Mouse (Mus musculus) spleen, adult 2 months (tissue): ENCODE results near the gene Uqcr11. TPM values are rescaled to one million over a fixed set of nuclear protein-coding genes. Genes with fewer than 3 reads are reported as not detected.

ENCODE experiments used
- DNase-seq, 2 experiments: peaks; one replicate each; pipeline versions ENCODE4 v3.0.0 to v3.0.0-alpha.2; 2012 to 2021; ENCODE audit warnings: low spot score in 2 of 2, low read depth in 1 of 2
- H3K27ac ChIP-seq: fragments of 200-500 bp; 2 replicates; pipeline ENCODE4 v1.5.1; 2012; ENCODE audit warnings: low read length, inconsistent platforms; ENCODE audit not compliant: insufficient read depth
- H3K27me3 ChIP-seq: fragments of 200-500 bp; 2 replicates; pipeline ENCODE4 v1.6.1; 2012; ENCODE audit warnings: mild to moderate bottlenecking, moderate library complexity, low read length, inconsistent platforms; ENCODE audit not compliant: control insufficient read depth, insufficient read depth
- H3K36me3 ChIP-seq: fragments of 200-500 bp; 2 replicates; pipeline ENCODE4 v1.6.1; 2012; ENCODE audit warnings: mild to moderate bottlenecking, low read length, inconsistent platforms; ENCODE audit not compliant: control insufficient read depth, insufficient read depth
- H3K4me1 ChIP-seq: fragments of 200-500 bp; 2 replicates; pipeline ENCODE4 v1.6.1; 2011; ENCODE audit warnings: inconsistent platforms; ENCODE audit not compliant: control insufficient read depth, insufficient read depth, insufficient read length
- H3K4me3 ChIP-seq: fragments of 200-500 bp; 2 replicates; pipeline ENCODE4 v1.5.1; 2011; ENCODE audit warnings: mild to moderate bottlenecking, inconsistent platforms; ENCODE audit not compliant: insufficient read depth, insufficient read length; ENCODE audit errors: extremely low read depth
- CTCF ChIP-seq: fragments of 200-500 bp; IDR thresholded peaks from 2 replicates; pipeline ENCODE4 v1.5.1; 2011; ENCODE audit warnings: mild to moderate bottlenecking, inconsistent platforms; ENCODE audit not compliant: insufficient read depth, insufficient read length, insufficient replicate concordance; ENCODE audit errors: extremely low read depth
- POLR2A ChIP-seq: fragments of 200-500 bp; IDR thresholded peaks from 2 replicates; pipeline ENCODE4 v1.6.1; 2011; ENCODE audit warnings: low read depth, low read length, inconsistent platforms
- WGBS: fragments of 180-500 bp; shearing (Covaris S2); methylation state at CpG from one replicate; pipeline ENCODE4 v1.1.7; 2018; 5-methylcytosine and 5-hydroxymethylcytosine counted together
- polyA plus RNA-seq: library from polyadenylated mRNA; depleted of rRNA; stranded (reverse); fragments of >200 nt; gene quantifications from 2 replicates; pipeline ENCODE4 v1.2.3, GENCODE M21; 2012

The Uqcr11 gene
- polyA plus RNA-seq, 1 experiment, result 399 TPM

DNA sequence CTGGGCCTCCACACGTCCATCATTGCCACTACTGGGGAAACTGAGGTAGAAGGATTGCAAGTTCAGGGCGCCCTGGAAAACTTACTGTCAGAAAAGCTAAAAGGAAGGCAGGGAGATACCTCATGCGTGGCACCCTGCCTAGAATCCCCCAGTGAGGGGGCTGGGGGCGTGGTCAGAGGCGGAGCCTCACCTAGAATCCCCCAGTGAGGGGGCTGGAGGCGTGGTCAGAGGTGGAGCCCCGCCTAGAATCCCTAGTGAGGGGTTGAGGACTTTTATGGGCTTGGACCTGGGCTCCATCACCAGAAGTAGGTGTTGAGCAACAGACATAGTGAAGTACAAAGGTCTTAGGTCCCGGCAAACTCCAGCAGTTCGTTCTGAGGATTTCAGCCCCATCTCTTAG lies 29.6 kb upstream of the Uqcr11 start:
- TF ChIP-seq POLR2A (no peak), CTCF (no peak)
- Histone ChIP-seq H3K4me3 (no peak overlapping the region), H3K4me1 (peaks cover 11% of the 10 kb centered on the region; the same call in 1 of the 2 replicates), H3K27me3 (no peaks in the 10 kb centered on the region), H3K27ac (no peak overlapping the region), H3K36me3 (no peaks in the 10 kb centered on the region)
- 39% methylated on average over 9 of the region's 9 CpGs for WGBS
- DNase-seq, result no peak

- Histone ChIP-seq H3K27me3 (no peaks in the 10 kb centered on the region), H3K4me3 (no peak overlapping the region), H3K36me3 (peaks cover 2% of the 10 kb centered on the region; the same call in 1 of the 2 replicates), H3K27ac (no peak overlapping the region), H3K4me1 (peaks cover 16% of the 10 kb centered on the region; the same call in 1 of the 2 replicates)
- DNase-seq, result no peak
- 26% methylated on average over 7 of the region's 7 CpGs for WGBS
- no peak for TF ChIP-seq CTCF
- no peak for TF ChIP-seq POLR2A
Measured at GRCm38 (mm10) chr10:80435764-80436163, 29.1 kb upstream of the Uqcr11 start.

GRCm38 (mm10) chr10:80434823-80435222 lies 28.2 kb upstream of the Uqcr11 start:
- no peak overlapping the region for H3K4me3 ChIP-seq
- DNase-seq, result no peak
- WGBS, result 68% methylated on average over 3 of the region's 3 CpGs
- no peak overlapping the region for H3K27ac ChIP-seq
- H3K36me3 ChIP-seq, result peaks cover 7% of the 10 kb centered on the region
- H3K27me3 ChIP-seq, result no peaks in the 10 kb centered on the region
- TF ChIP-seq POLR2A (no peak), CTCF (no peak)
- peaks cover 25% of the 10 kb centered on the region; the same call in 1 of the 2 replicates for H3K4me1 ChIP-seq

GRCm38 (mm10) chr10:80434233-80434592 lies 27.6 kb upstream of the Uqcr11 start:
- peak overlapping the region; percentile 6; the same call in 1 of the 2 replicates for H3K4me3 ChIP-seq
- no peaks in the 10 kb centered on the region for H3K27me3 ChIP-seq
- TF ChIP-seq CTCF (no peak), POLR2A (no peak)
- 14% methylated on average over 8 of the region's 8 CpGs for WGBS
- H3K36me3 ChIP-seq, result peaks cover 10% of the 10 kb centered on the region
- no peak for DNase-seq
- peak overlapping the region; percentile 36 for H3K27ac ChIP-seq
- peaks cover 28% of the 10 kb centered on the region; the same call in 1 of the 2 replicates for H3K4me1 ChIP-seq

- WGBS, result under 1% methylated on average over 54 of the region's 61 CpGs
- Histone ChIP-seq H3K27ac (peak within 1 kb of the TSS; percentile 98), H3K27me3 (no peaks in the 10 kb centered on the region), H3K4me1 (peaks cover 31% of the 10 kb centered on the region; the same call in 1 of the 2 replicates), H3K4me3 (peak within 1 kb of the TSS; percentile 89), H3K36me3 (peaks cover 13% of the 10 kb centered on the region)
- TF ChIP-seq CTCF (no peak), POLR2A (peak; percentile 48; the same call in 1 of the 2 replicates)
- DNase-seq, result peak; percentile 90 to 98
Measured at GRCm38 (mm10) chr10:80433513-80434232, 27.0 kb upstream of the Uqcr11 start, which contains the start of gene Tcf3. Tcf3 (minus strand) TSS chr10:80433647.

DNA sequence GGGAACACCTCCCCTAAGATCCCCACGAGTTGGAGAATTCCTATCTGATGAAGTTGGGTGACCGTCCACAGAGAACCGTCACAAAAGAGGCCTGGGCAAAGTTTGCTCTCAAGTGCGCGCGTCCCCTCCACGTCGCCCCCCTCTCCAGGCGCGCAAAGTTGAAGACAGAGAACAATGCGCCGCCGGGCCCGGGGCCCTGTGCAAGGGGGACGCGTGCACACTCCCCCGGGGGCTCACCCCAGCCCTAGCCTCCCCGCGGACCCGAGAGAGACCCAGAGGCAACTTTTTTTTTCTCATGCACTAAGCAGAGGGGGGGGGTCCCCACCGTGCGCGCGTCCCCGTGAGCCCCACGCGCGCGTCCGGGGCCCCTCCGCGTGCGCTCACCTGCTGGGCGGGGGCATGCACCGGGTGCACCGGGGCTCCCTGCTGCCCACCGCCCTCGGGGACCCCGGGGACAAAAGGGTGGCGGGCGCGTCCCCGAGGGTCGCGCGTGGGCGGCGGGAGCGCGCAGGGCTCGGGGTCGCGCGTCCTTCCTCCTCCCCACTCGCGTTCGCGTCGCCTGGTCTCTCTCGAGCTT lies 26.4 kb upstream of the Uqcr11 start:
- under 1% methylated on average over 60 of the region's 60 CpGs for WGBS
- Histone ChIP-seq H3K4me3 (peak overlapping the region; percentile 89), H3K27me3 (no peaks in the 10 kb centered on the region), H3K27ac (peak overlapping the region; percentile 98), H3K36me3 (peaks cover 14% of the 10 kb centered on the region), H3K4me1 (peaks cover 31% of the 10 kb centered on the region; the same call in 1 of the 2 replicates)
- no peak for TF ChIP-seq POLR2A
- TF ChIP-seq CTCF, result no peak
- no peak for DNase-seq

GRCm38 (mm10) chr10:80432387-80432785 lies 25.8 kb upstream of the Uqcr11 start:
- Histone ChIP-seq H3K27ac (peak overlapping the region; percentile 98), H3K4me3 (peak overlapping the region; percentile 89), H3K36me3 (peaks cover 17% of the 10 kb centered on the region), H3K4me1 (peaks cover 31% of the 10 kb centered on the region; the same call in 1 of the 2 replicates), H3K27me3 (no peaks in the 10 kb centered on the region)
- WGBS, result 2% methylated on average over 4 of the region's 4 CpGs
- TF ChIP-seq CTCF (no peak), POLR2A (no peak)
- no peak for DNase-seq
